Mouse (Mus musculus): Measurements from ENCODE around the gene Nccrp1.
"Not testable (repeated sequence)": the region's sequence is repeated elsewhere in the genome, so short reads cannot be mapped to it uniquely, and the experiment has no call there.

The Nccrp1 gene

DNA sequence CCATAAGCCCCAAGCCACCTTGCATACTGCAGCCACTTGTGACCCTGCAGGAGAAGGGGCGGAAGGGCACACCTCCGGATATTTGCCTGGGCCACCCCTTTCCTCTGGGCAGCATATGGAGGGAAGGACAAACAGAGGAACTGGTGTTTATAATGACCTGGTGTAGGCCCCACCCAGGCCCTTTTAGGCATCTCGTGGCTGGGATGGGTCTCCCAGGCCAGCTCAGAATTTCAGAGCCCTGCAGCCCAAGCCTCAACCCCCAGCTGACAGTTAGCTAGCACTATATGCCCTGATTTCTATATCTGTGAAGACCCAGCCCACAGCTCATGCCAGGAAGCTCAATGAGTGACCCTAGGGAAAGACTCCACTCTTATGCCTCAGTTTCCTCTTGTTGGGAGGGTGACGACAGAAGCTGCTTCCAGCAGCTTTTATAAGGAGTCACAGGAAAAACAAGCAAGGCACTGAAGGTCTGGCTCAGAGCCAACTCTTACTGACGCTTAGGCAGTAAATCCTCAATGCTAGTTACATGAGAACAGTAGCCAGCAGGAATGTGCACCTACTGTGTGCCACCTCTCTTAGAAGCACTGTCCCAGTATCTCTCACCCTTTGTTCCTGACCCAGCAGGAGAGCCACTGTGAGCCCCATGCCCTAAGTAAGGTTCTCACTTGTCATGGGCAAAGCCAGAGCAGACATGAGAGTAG lies 24.1 kb upstream of the Nccrp1 start:
- in situ Hi-C loops (cut with MboI; ENCODE audit: unreplicated experiment in 2 of 2): no loop called here

DNA sequence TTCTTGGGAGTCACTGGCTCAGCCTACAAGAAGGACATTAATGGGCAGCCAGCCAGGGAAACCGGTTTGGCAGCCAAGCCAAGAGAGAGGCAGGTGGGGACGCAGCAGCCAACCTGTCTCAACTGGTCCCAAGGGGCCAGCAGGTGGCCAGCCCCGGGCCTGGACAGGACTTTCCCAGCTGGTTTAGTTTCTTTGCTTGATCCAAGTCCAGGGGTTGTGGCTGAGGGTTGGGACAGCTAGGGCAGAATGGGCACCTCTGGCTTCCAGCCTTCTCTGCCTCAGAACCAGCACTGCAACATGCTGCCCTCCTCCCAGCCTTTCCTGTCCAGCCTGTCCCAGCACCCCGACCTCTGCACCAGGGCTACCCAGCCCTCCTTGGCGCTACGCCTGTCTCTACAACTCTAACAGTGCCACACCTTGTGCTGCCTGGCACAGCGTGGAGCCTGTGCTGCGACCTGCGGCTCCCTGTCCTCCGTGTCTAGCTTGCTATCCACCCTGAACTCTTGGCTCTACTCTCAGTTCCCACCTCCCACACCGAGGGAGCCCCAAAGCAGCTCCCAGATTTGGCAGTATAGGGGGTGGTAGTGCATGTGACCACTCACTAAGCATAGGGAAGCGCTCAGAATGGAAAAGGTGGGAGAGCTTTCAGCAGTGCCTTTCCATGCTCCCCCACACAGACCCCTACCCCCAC lies 23.4 kb upstream of the Nccrp1 start:
- in situ Hi-C loops (cut with MboI; ENCODE audit: unreplicated experiment in 2 of 2): no loop called here

DNA sequence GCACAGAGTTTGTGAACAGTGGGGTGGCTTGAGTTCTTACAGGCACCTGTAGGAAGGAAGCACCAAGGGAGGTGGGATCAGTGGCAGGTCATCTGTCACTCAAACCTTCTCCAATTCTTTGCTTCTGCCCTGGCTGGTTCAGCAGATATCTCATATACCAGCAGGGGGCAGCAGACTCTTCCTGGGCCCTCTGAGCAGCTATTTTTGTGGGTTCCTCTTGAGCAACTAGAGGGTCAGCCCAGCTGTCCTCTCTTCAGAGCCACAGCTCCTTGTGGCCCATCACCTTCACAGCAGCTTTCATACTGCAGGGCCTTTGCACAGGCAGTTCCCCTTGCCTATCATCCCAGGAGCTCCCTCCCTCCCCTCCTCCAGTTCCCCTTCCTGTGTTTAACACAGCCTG lies 21.2 kb upstream of the Nccrp1 start:
- in situ Hi-C loops (cut with MboI; ENCODE audit: unreplicated experiment in 2 of 2): loop anchor here (5.0 kb wide), 1 partner anchor 34 kb away; no protein-coding TSS in a partner anchor

DNA sequence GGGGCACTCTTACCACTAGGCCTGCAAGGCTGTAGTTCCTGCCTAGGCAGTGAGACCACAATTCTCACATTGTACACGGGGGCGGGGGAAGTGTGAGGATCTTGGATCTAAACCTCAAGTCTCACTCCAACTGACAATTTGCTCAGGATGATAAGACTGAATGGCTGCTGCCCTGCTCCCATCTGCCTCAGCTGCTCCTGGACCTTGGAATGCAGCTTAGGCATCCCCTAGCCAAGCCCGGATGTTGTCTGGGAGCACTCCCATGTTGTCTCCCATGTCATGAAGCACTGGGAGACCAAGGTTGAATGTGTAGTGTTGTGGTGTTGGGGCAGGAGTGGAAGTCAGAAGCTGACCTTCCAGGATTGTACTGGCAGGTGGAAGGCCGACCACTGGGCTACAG lies 20.5 kb upstream of the Nccrp1 start:
- in situ Hi-C loops (cut with MboI; ENCODE audit: unreplicated experiment in 2 of 2): loop anchor here (5.0 kb wide), 1 partner anchor 35 kb away; no protein-coding TSS in a partner anchor

DNA sequence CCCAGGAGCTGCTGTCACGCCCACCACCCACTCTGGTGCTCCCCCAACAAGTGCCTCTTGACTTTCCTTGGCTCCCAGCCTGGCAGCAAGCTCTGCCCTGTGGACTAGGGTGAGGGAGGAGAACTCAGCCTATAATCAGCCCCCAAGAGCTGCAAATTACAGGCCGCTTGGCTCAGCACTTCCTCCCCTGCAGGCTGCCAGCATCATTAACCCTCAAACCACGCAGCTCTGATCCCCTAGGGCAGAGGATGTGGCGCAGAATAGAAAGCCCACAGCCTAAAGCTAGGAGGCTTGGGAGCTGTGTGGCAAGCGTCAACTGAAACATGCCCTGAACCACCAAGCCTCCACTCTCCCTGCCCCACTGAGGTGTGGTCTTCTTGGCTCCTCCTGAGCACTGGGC lies 18.4 kb upstream of the Nccrp1 start:
- in situ Hi-C loops (cut with MboI; ENCODE audit: unreplicated experiment in 2 of 2): loop anchor here (5.0 kb wide), 1 partner anchor 37 kb away; no protein-coding TSS in a partner anchor

DNA sequence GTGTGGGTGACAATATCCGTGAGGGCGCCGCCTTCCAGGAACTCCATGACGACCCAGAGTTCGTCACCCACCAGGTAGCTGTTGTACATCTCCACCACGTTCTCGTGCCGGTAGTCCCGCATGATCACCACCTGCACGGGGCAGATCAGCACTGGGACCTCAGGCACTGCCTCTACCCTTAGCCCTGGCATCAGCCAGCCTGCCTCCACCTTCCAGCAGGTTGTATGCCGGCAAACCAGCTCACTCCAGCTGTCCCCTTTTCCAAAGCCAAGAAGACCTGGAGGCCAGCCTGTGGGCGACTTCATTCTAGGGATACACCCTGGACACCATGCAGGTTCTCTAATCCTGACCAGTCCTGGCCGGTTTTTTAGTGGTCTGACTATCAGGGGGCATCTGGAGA lies 15.9 kb upstream of the Nccrp1 start:
- in situ Hi-C loops (cut with MboI; ENCODE audit: unreplicated experiment in 2 of 2): no loop called here

DNA sequence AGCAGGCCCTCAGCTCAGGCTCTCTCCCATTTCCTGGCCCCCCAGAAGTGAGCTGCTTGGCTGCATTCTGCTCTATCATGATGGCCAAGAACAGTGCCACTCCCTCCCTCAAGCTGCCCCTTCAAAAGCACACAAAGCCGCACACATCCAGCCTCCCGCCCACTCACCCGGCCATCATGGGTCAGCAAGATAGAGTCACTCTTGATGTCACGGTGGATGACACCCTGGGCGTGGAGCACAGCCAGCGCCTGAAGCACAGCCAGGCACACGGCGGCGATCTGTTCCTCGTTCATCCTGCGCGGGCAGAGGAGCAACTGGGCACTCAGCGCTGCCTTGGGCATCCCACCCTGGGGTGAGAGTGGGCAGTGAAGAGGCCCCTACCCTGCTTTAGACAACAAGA lies 15.3 kb upstream of the Nccrp1 start:
- in situ Hi-C loops (cut with MboI; ENCODE audit: unreplicated experiment in 2 of 2): no loop called here

DNA sequence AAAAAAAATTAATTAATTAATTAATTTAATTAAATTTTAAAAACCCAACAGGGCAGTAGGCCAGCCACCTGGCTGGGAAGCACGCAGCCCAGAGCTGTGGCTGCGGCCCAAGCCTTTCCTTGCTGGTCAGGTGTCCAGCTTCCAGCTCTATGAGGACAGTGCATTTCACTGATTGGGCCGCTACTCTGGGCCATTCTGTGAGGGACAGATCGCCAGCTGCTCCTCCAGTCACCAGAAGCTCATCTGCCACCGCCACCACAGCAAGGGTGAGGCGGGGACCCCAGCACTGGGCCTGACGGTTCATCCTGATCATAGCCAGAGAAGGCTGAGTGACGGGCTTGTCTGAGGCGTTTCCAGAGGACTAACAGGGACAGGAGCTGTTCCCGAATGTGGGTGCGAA lies 14.9 kb upstream of the Nccrp1 start:
- in situ Hi-C loops (cut with MboI; ENCODE audit: unreplicated experiment in 2 of 2): no loop called here

DNA sequence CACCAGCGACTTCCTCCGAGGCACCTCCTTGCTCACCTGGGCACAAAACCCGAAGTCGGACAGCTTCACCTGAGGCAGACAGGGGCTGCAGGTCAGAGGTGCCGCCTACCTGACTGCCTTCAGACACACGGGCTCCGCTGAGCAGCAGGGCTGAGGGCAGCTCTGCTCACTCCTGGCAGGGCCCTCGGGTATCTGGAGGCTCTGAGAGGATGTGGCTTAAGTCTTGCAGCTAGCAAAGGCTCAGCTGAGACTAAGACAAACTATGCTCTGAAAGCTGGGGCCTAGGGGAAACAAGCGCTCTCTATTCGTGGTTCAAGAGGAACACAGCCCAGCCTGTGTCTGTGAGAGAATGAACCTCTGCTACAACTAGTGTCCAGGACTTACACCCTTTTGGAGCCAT lies 13.8 kb upstream of the Nccrp1 start:
- in situ Hi-C loops (cut with MboI; ENCODE audit: unreplicated experiment in 2 of 2): no loop called here

DNA sequence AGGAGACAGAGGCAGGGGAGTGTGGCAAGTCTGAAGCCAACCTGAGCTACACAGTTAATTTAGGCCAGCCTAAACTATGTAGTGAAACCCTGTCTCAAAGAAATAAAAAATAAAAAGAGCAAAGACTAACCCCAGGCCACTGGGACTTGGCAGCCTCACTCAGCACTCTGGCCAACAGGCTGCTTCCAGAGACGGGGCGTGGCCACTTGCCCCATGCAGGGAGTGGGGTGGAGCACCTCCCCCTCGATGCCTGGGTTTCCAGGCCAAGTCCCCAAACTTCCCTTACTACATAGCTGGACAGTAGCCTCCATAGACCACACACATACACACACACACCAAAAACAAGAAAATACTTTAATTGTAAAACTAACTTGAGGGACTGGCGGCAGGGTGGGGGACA lies 11.4 kb upstream of the Nccrp1 start:
- in situ Hi-C loops (cut with MboI; ENCODE audit: unreplicated experiment in 2 of 2): no loop called here

DNA sequence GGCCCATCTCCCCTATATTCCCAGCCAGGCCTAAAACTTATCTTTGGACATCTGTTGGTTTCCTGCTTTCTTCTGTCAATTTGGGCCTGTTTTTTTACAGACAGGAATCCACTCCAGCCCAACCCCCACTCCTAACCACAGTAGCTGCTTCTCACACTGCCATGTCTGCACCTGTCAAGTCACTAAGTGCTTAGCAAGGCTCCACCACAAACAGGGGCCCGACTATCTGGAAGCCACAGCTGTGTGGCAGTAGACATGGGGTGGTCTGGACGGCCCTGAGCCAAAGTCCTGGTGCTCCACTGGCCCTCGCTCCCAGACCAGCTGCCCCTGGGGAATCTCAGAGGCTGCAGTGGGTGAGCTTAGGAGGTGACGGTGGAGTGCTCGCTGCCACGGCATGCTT lies 10.7 kb upstream of the Nccrp1 start:
- in situ Hi-C loops (cut with MboI; ENCODE audit: unreplicated experiment in 2 of 2): no loop called here

DNA sequence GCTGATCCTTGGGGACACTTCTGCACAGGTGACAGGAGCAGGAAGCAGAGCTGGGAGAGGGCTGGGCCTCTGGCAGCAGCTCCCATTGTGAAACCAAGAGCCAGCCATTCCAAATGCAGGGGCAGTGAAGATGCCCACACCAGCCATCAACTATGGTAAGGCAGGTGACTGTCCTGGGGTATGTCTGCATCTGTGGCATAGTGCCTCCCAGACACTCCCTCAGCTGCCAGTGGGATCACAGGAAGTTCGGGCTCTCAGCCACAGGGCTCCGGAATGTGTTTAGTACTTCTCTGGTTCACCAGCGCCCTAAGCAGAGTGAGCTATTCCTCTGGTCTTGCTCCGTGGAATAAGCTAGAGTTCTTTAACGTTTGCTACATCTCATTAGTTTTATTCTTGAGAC lies 10.0 kb upstream of the Nccrp1 start:
- in situ Hi-C loops (cut with MboI; ENCODE audit: unreplicated experiment in 2 of 2): no loop called here

DNA sequence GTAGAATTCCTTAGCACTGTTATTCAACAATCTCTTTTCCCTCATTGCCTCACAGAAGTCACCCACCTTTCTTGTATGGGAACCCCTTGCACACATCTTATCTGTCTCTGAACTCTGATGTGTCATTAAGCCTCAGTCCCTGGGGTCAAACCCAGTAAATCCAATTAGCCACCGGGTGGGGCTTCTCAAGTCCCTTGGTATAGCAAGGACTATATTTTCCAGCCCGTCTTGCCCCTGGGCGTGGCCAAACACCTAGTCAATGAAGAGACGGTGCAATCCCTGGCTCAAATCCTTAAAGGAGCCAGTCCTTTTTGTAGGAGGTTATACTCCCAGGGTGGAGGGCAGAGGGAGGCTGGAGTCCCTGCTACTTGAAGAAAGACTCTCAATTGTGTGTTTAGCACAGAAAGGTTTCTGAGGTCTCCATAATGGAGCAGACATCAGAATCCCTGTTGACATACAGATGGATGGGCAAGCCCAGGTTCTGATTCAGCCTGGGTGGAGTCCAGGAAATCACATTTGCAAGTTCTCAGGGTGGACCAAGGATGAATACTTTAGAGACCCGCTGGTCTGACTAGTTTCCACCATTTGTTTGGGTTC lies 9.0 kb upstream of the Nccrp1 start:
- in situ Hi-C loops (cut with MboI; ENCODE audit: unreplicated experiment in 2 of 2): no loop called here

DNA sequence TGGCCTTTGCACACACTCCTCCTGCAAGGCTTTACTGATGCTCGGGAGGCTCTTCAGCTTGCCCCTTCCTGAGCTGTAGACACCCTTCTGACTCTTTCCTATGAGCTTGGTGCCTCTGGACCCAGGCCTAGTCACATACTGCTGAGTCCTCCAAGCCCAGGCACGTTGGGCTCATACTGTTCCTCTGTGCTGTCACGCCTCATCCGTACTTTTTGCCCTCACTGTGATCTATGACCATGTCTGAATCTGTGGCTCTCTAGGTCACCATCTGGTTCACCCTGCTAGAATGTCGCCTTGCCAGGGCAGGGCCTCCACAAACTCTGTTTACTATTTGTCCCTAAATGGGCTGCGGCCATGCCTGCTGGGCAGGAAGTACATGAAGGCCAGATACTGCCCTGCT lies 6.0 kb upstream of the Nccrp1 start:
- in situ Hi-C loops (cut with MboI; ENCODE audit: unreplicated experiment in 2 of 2): no loop called here

DNA sequence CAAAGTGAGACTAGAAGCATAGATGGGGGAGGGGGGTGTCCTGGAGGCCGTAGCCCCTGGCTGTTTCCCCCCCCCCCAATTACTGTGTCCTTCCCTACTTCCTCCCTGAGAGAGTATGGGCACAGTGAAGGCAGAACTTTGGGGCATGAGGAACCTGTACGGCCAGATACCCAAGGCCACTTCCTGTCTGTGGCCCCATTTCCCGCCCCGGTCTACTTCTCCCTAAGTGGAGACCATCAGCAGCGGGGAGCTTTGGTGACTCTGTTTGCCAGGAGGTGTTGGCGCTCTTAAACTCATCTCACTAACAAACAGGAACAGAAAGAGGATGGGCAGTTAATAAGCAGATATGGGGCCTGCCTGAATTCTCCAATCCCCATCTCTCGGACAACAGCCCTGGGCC lies 574 bp upstream of the Nccrp1 start:
- in situ Hi-C loops (cut with MboI; ENCODE audit: unreplicated experiment in 2 of 2): no loop called here

DNA sequence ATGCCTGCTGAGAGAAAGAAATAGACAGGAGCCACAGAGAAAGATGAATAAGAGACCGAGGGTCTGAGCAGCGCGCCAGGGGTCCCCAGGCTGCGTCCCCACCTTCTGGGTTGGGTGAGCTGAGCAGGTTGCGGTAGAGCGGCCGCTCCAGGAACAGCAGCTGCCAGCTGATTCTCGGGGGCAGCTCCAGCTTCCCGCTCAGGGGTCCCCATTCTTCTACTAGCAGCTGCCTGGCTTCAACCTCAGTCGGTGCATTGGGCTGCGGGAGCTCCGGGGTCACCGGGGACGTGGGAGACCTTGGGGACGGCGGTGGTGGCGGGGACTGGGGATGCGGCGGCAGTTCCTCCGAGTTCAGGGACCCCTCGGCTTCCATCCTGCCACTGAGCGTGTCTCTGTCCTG lies 405 bp downstream of the Nccrp1 start:
- in situ Hi-C loops (cut with MboI; ENCODE audit: unreplicated experiment in 2 of 2): no loop called here

DNA sequence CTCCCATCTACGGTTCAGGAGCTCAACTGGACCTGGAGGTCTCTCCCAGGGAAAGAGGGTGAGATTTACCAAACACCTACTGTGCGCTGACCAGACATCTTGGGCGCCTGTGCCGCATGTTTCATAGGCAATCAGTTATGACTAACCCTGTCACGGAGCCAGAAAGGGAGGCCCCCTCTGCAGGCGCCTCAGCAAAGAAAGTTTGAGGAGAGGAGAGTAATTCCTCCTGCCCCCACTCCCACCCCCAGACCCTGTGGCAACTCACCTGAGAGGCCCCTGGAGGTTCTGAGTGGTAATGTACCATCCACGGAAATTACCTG lies 1.2 kb downstream of the Nccrp1 start:
- in situ Hi-C loops (cut with MboI; ENCODE audit: unreplicated experiment in 2 of 2): no loop called here

DNA sequence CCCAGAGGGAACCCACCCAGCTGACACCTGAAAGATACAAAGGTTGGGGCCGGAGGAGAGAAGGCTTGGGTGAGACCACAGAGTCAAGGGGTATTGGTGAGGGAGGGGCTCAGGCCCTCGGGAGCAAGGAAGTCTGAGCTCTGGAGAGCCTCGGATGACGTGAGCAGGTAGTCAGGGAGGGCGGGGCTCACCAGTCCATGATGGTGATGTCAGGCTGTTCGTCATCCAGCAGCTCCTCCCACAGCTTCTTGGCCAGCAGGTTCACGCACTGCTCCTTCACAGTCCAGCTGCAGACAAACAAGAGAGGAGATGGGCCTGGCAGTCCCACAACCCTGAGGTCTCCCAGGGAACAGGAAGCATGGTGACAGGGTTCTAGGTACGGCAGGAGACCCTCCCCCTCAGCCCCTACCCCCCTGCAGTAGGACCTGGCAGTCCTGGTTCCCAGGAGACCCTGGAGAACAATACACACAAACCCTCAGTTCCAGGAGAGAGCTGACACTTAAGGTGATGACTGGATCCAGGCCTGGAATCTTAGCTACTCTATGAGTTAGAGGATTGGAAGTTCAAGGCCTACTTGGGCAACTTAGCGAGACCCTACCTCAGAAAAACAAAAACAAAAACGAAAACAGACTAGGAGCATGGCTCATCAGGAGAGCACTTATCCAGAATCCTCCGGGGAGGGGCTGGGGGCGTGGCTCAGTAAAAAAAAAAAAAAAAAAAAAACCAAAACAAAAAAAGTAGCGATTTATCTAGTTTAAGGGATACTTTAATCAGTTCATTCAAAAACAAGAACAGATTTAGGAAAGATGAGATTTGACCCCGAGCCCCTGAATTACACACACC lies 1.8 kb downstream of the Nccrp1 start:
- in situ Hi-C loops (cut with MboI; ENCODE audit: unreplicated experiment in 2 of 2): no loop called here

DNA sequence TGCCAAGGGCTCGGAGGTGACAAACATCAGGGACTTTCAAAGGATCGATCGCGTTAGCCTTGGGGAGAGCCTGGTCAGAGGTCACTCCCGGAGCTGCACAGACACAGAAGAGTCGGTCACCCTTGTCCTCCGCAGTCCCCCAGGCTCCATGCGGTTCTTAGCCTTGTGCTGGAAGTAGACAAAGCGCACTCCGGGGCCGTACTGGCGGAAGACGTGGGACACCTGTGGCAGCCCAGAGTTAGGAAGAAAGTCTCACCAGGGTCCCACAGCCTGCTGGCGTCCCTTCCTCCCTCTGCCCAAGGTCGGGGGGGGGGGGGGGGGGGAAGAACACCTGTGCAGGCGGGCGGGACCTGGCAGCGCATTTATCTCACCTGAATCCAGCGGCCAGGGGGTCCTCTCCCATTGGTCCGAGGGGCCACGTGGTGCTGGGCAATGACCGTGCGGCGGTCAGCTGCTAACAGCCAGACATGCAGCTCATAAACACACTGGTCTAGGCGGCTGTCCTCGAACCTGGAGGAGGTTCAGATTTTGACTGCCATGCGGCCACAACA lies 2.9 kb downstream of the Nccrp1 start:
- in situ Hi-C loops (cut with MboI; ENCODE audit: unreplicated experiment in 2 of 2): no loop called here

DNA sequence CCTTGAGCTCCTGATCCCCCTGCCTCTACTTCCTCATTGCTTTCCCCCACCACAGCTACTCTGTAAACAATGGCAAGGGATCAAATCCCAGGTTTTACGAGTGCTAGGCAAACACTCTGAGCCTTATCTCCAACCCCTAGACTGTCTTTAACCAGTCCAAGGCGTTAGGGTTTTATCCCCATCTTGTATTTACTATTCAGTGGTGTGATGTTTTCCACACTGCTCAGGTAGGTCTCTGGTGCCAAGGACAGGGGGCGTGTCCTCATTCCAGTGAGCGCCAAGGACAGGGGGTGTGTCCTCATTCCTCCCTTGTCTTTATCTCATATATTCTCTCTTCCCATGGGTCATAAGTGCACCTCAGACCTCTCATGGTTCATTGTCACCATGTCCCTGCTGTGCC lies 6.5 kb downstream of the Nccrp1 start, which contains the start of gene Sycn:
TSS of gene Sycn (plus strand) at position 360 of the 400 bp plus-strand sequence.
- in situ Hi-C loops (cut with MboI; ENCODE audit: unreplicated experiment in 2 of 2): no loop called here

DNA sequence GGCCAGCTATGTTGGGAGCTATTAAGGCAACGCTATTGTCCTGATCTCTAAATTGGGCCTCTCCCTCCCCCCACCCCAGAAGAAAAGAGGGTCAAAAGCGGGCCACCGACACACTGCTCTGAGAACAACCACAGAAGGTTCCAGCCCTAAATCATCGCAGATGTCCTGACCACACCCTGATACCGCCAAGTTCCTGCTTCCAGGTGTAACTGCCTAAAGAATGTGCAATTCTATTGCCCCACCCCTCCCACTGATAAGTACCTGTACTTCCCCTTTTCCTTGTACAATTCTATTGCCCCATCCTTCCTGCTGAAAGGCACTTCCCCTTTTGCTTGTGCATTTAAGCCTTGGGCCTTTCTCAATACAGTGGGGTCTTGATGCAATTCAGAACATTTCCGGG lies 8.2 kb downstream of the Nccrp1 start:
- in situ Hi-C loops (cut with MboI; ENCODE audit: unreplicated experiment in 2 of 2): not testable (repeated sequence)

All from v-Abl transformed pro-B cells (cell line).